Mouse (Mus musculus) cerebellum, adult 2 months (tissue): ENCODE data around the gene Dcst2.

ENCODE experiments used
- CTCF ChIP-seq: fragments of 200-500 bp; IDR thresholded peaks from 2 replicates; pipeline ENCODE4 v1.5.1; 2011; ENCODE audit warnings: low read depth, mild to moderate bottlenecking, control low read depth, low read length, moderate library complexity, borderline replicate concordance; ENCODE audit not compliant: insufficient read depth
- POLR2A ChIP-seq: fragments of 200-500 bp; IDR thresholded peaks from 2 replicates; pipeline ENCODE4 v1.6.1; 2011; ENCODE audit warnings: low read length, control low read depth, borderline replicate concordance; ENCODE audit not compliant: insufficient read depth

- TF ChIP-seq POLR2A (no peak), CTCF (no peak)
These were observed 41.1 kb upstream of the Dcst2 start for GRCm38 (mm10) chr3:89320581-89321182.
